ENCODE assay signal across 9 mouse cellular contexts in genomic region chr10:81326858-81327257, GRCm38 (mm10). TPM values are rescaled to one million over a fixed set of nuclear protein-coding genes. Genes with fewer than 3 reads are reported as not detected.
DNase-seq lines count a peak whose midpoint lies in the region; ATAC-seq lines count a peak whose summit lies in the region.
"Had no signal": no experiment of that assay in that cellular context is flagged by ENCODE, and none has a peak within 500 bp of the region (broad histone marks: within the 10 kb centered on the region; RNA-seq: fewer than 3 reads in every experiment).

No protein-coding gene starts in this region.

- peak; percentile 19 for DNase-seq in thymus, postnatal 0 days (ENCODE audit: low spot score)
- DNase-seq in thymus, postnatal 25 days: no peak
- peak; percentile 62 for DNase-seq in heart, postnatal 25 days (ENCODE audit: low spot score)
- peak; percentile 54 for DNase-seq in thymus, postnatal 4 days
- DNase-seq in gastrocnemius, postnatal 25 days: no peak

- WGBS in limb, embryonic 12.5 days: 88% methylated on average over 6 of the region's 6 CpGs
- WGBS in midbrain, embryonic 16.5 days: 92% methylated on average over 6 of the region's 6 CpGs
- 83% methylated on average over 6 of the region's 6 CpGs for WGBS in forebrain, embryonic 13.5 days

- H3K9me3 ChIP-seq in limb, embryonic 12.5 days: no peaks in the 10 kb centered on the region
- H3K9me3 ChIP-seq in midbrain, embryonic 16.5 days (replicated peaks; ENCODE audit: control insufficient read depth, low read length, poor library complexity, severe bottlenecking): no peaks in the 10 kb centered on the region
- H3K9me3 ChIP-seq in forebrain, embryonic 13.5 days (replicated peaks): no peaks in the 10 kb centered on the region
- H3K9me3 ChIP-seq: midbrain, embryonic 15.5 days had no signal

- no peak overlapping the region for H3K4me3 ChIP-seq in limb, embryonic 12.5 days (replicated peaks)
- H3K4me3 ChIP-seq in midbrain, embryonic 16.5 days (ENCODE audit: low read depth, low read length): no peak overlapping the region
- H3K4me3 ChIP-seq in forebrain, embryonic 13.5 days: no peak overlapping the region
- H3K4me3 ChIP-seq: midbrain, embryonic 15.5 days had no signal

- peaks cover 53% of the 10 kb centered on the region for H3K36me3 ChIP-seq in limb, embryonic 12.5 days
- H3K36me3 ChIP-seq in midbrain, embryonic 16.5 days (ENCODE audit: control insufficient read depth, insufficient read depth, low read length): peaks cover 40% of the 10 kb centered on the region
- H3K36me3 ChIP-seq in forebrain, embryonic 13.5 days (ENCODE audit: poor library complexity, severe bottlenecking): peaks cover 63% of the 10 kb centered on the region

- peaks cover 28% of the 10 kb centered on the region for H3K4me1 ChIP-seq in limb, embryonic 12.5 days (replicated peaks)
- H3K4me1 ChIP-seq in midbrain, embryonic 16.5 days (ENCODE audit: control insufficient read depth, insufficient read depth, low read length): peaks cover 5% of the 10 kb centered on the region
- peaks cover 12% of the 10 kb centered on the region for H3K4me1 ChIP-seq in forebrain, embryonic 13.5 days

- peak overlapping the region; percentile 3; the same call in 1 of the 2 replicates for H3K27ac ChIP-seq in limb, embryonic 12.5 days
- H3K27ac ChIP-seq in midbrain, embryonic 16.5 days (ENCODE audit: low read length): no peak overlapping the region
- H3K27ac ChIP-seq in forebrain, embryonic 13.5 days: no peak overlapping the region
- H3K27ac ChIP-seq: midbrain, embryonic 15.5 days had no signal

- H3K4me2 ChIP-seq in limb, embryonic 12.5 days: no peak overlapping the region; the same call in 1 of the 2 replicates
- no peak overlapping the region for H3K4me2 ChIP-seq in midbrain, embryonic 16.5 days (ENCODE audit: low read length)
- H3K4me2 ChIP-seq in forebrain, embryonic 13.5 days: no peak overlapping the region
- H3K4me2 ChIP-seq: midbrain, embryonic 15.5 days had no signal

- H3K9ac ChIP-seq in limb, embryonic 12.5 days (replicated peaks): no peak overlapping the region
- H3K9ac ChIP-seq in midbrain, embryonic 16.5 days (ENCODE audit: low read depth, low read length): no peak overlapping the region
- no peak overlapping the region for H3K9ac ChIP-seq in forebrain, embryonic 13.5 days
- H3K9ac ChIP-seq: midbrain, embryonic 15.5 days had no signal

- intact Hi-C loops in heart, postnatal 25 days (cut with DNase I): no loop called here

- ATAC-seq in limb, embryonic 12.5 days (ENCODE audit: insufficient number of reproducible peaks, insufficient read depth, low FRiP score, low TSS enrichment, low read depth): no peak
- no peak for ATAC-seq in midbrain, embryonic 16.5 days
- no peak for ATAC-seq in forebrain, embryonic 13.5 days
- ATAC-seq: midbrain, embryonic 15.5 days had no signal

- peaks cover 9% of the 10 kb centered on the region for H3K27me3 ChIP-seq in limb, embryonic 12.5 days
- H3K27me3 ChIP-seq in midbrain, embryonic 16.5 days (ENCODE audit: control insufficient read depth, insufficient read depth, low read depth, low read length): peaks cover 3% of the 10 kb centered on the region; the same call in 1 of the 2 replicates
- H3K27me3 ChIP-seq in forebrain, embryonic 13.5 days: peaks cover 5% of the 10 kb centered on the region

RNA-seq across cellular contexts. Expression of gene Tbxa2r, which starts 1.7 kb away (rescaled TPM):
- polyA plus RNA-seq in thymus, postnatal 0 days (2015; fragmentation: Nextera tagmentation; extraction: Ambion mirVana): 97.5 and 103 TPM in 2 replicates
- 1 to 10 TPM; 4.8 to 5.7 TPM for total RNA-seq in heart, postnatal 25 days (2021)
- 2.2 and 2.6 TPM in 2 replicates for polyA plus RNA-seq in limb, embryonic 12.5 days (2016; fragmentation: Nextera tagmentation; extraction: Ambion mirVana)
- 4.8 and 5.2 TPM in 2 replicates for polyA plus RNA-seq in midbrain, embryonic 16.5 days (2015; fragmentation: Nextera tagmentation; extraction: Ambion mirVana)
- under 1 TPM; 0.83 to 1.00 TPM for total RNA-seq in gastrocnemius, postnatal 25 days (2021)
- 2.6 and 3.8 TPM in 2 replicates for polyA plus RNA-seq in forebrain, embryonic 13.5 days (2015; fragmentation: Nextera tagmentation; extraction: Ambion mirVana)

RNA-seq across cellular contexts. Expression of gene Cactin, which starts 6.0 kb away (rescaled TPM):
- 41.3 and 45.8 TPM in 2 replicates for polyA plus RNA-seq in thymus, postnatal 0 days (2015; fragmentation: Nextera tagmentation; extraction: Ambion mirVana)
- 10 to 100 TPM; 13.5 to 16.6 TPM for total RNA-seq in heart, postnatal 25 days (2021)
- polyA plus RNA-seq in limb, embryonic 12.5 days (2016; fragmentation: Nextera tagmentation; extraction: Ambion mirVana): 57.7 and 58.7 TPM in 2 replicates
- polyA plus RNA-seq in midbrain, embryonic 16.5 days (2015; fragmentation: Nextera tagmentation; extraction: Ambion mirVana): 27.6 and 28.3 TPM in 2 replicates
- total RNA-seq in gastrocnemius, postnatal 25 days (2021): 1 to 10 TPM; 7.9 to 8.3 TPM
- 39.9 and 42.0 TPM in 2 replicates for polyA plus RNA-seq in forebrain, embryonic 13.5 days (2015; fragmentation: Nextera tagmentation; extraction: Ambion mirVana)

RNA-seq across cellular contexts. Expression of gene Gipc3, which starts 16.2 kb away (rescaled TPM):
- polyA plus RNA-seq in thymus, postnatal 0 days (2015; fragmentation: Nextera tagmentation; extraction: Ambion mirVana): 0.14 and 0.16 TPM in 2 replicates
- 1 to 10 TPM; 4.8 to 5.4 TPM for total RNA-seq in heart, postnatal 25 days (2021)
- polyA plus RNA-seq in limb, embryonic 12.5 days (2016; fragmentation: Nextera tagmentation; extraction: Ambion mirVana): 0.05 TPM in 1 of 2 replicates, not detected in the other
- polyA plus RNA-seq in midbrain, embryonic 16.5 days (2015; fragmentation: Nextera tagmentation; extraction: Ambion mirVana): not detected in 2 replicates
- 1 to 10 TPM; 1.0 to 1.3 TPM for total RNA-seq in gastrocnemius, postnatal 25 days (2021)
- polyA plus RNA-seq in forebrain, embryonic 13.5 days (2015; fragmentation: Nextera tagmentation; extraction: Ambion mirVana): not detected in 2 replicates
- polyA plus RNA-seq: midbrain, embryonic 15.5 days had no signal

RNA-seq across cellular contexts. Expression of gene Hmg20b, which starts 23.4 kb away (rescaled TPM):
- polyA plus RNA-seq in thymus, postnatal 0 days (2015; fragmentation: Nextera tagmentation; extraction: Ambion mirVana): 88.5 and 100 TPM in 2 replicates
- total RNA-seq in heart, postnatal 25 days (2021): 10 to 100 TPM; 68.7 to 70.2 TPM
- polyA plus RNA-seq in limb, embryonic 12.5 days (2016; fragmentation: Nextera tagmentation; extraction: Ambion mirVana): 122 TPM in 2 replicates
- polyA plus RNA-seq in midbrain, embryonic 16.5 days (2015; fragmentation: Nextera tagmentation; extraction: Ambion mirVana): 24.9 and 25.0 TPM in 2 replicates
- 10 to 100 TPM; 22.9 to 29.6 TPM for total RNA-seq in gastrocnemius, postnatal 25 days (2021)
- 60.6 and 61.1 TPM in 2 replicates for polyA plus RNA-seq in forebrain, embryonic 13.5 days (2015; fragmentation: Nextera tagmentation; extraction: Ambion mirVana)

RNA-seq across cellular contexts. Expression of gene Mfsd12, which starts 30.4 kb away (rescaled TPM):
- polyA plus RNA-seq in thymus, postnatal 0 days (2015; fragmentation: Nextera tagmentation; extraction: Ambion mirVana): 36.3 and 38.1 TPM in 2 replicates
- 10 to 100 TPM; 12.5 to 13.7 TPM for total RNA-seq in heart, postnatal 25 days (2021)
- polyA plus RNA-seq in limb, embryonic 12.5 days (2016; fragmentation: Nextera tagmentation; extraction: Ambion mirVana): 12.5 and 13.3 TPM in 2 replicates
- 17.2 and 18.1 TPM in 2 replicates for polyA plus RNA-seq in midbrain, embryonic 16.5 days (2015; fragmentation: Nextera tagmentation; extraction: Ambion mirVana)
- total RNA-seq in gastrocnemius, postnatal 25 days (2021): 1 to 10 TPM; 2.3 to 2.9 TPM
- polyA plus RNA-seq in forebrain, embryonic 13.5 days (2015; fragmentation: Nextera tagmentation; extraction: Ambion mirVana): 6.3 and 6.8 TPM in 2 replicates

Comparison
In these comparisons a context has a peak if more than half of its experiments do, and no peak if none do; other contexts are left out.
1. DNase-seq: peak in thymus, postnatal 0 days (single experiment), heart, postnatal 25 days (single experiment) and thymus, postnatal 4 days (single experiment); none in thymus, postnatal 25 days (single experiment) and gastrocnemius, postnatal 25 days (single experiment).
2. RNA of gene Tbxa2r, which starts 1.7 kb away (polyA plus RNA-seq): 97.5 to 103 TPM in thymus, postnatal 0 days; 4.8 to 5.2 TPM in midbrain, embryonic 16.5 days, 2.6 to 3.8 TPM in forebrain, embryonic 13.5 days and 2.2 to 2.6 TPM in limb, embryonic 12.5 days; every median in the first group is over 10 times any median in the second.